Mouse (Mus musculus) thymus, adult 2 months (tissue): Measurements from ENCODE around the gene Mob2. TPM values are rescaled to one million over a fixed set of nuclear protein-coding genes. Genes with fewer than 3 reads are reported as not detected.

Experiments
- DNase-seq: peaks from one replicate; pipeline ENCODE4 v3.0.0; 2021
- H3K27ac ChIP-seq: fragments of 200-500 bp; 2 replicates; pipeline ENCODE4 v1.5.1; 2012; ENCODE audit warnings: low read length, control low read depth; ENCODE audit not compliant: control insufficient read depth, insufficient read depth
- H3K27me3 ChIP-seq: fragments of 200-500 bp; 2 replicates; pipeline ENCODE4 v1.6.1; 2012; ENCODE audit warnings: mild to moderate bottlenecking, low read length, moderate library complexity, mixed read lengths; ENCODE audit not compliant: control insufficient read depth, insufficient read depth
- H3K36me3 ChIP-seq: fragments of 200-500 bp; 2 replicates; pipeline ENCODE4 v1.6.1; 2012; ENCODE audit warnings: mild to moderate bottlenecking, low read length, moderate library complexity; ENCODE audit not compliant: control insufficient read depth, insufficient read depth
- H3K4me1 ChIP-seq: fragments of 200-500 bp; replicated peaks from 2 replicates; pipeline ENCODE4 v1.6.1; 2012; ENCODE audit warnings: low read length; ENCODE audit not compliant: control insufficient read depth, insufficient read depth
- H3K4me3 ChIP-seq: fragments of 200-500 bp; 2 replicates; pipeline ENCODE4 v1.5.1; 2012; ENCODE audit warnings: mild to moderate bottlenecking, low read length, control low read depth, moderate library complexity; ENCODE audit not compliant: control insufficient read depth, insufficient read depth
- CTCF ChIP-seq: fragments of 200-500 bp; IDR thresholded peaks from 2 replicates; pipeline ENCODE4 v1.5.1; 2012; ENCODE audit warnings: mild to moderate bottlenecking, control low read depth, low read length, moderate library complexity, borderline replicate concordance; ENCODE audit not compliant: control insufficient read depth, poor library complexity, insufficient read depth; ENCODE audit errors: extremely low read depth
- POLR2A ChIP-seq: fragments of 200-500 bp; IDR thresholded peaks from 2 replicates; pipeline ENCODE4 v1.6.1; 2012; ENCODE audit warnings: mild to moderate bottlenecking, low read length, control low read depth, moderate library complexity; ENCODE audit not compliant: control insufficient read depth, poor library complexity, insufficient read depth; ENCODE audit errors: extremely low read depth
- WGBS: fragments of 180-500 bp; shearing (Covaris S2); methylation state at CpG from one replicate; pipeline ENCODE4 v1.1.7; 2018; 5-methylcytosine and 5-hydroxymethylcytosine counted together
- polyA plus RNA-seq: library from polyadenylated mRNA; depleted of rRNA; stranded (reverse); fragments of >200 nt; gene quantifications from 2 replicates; pipeline ENCODE4 v1.2.3, GENCODE M21; 2012

Mob2 gene
- polyA plus RNA-seq, 1 experiment = 73.5 TPM

GRCm38 (mm10) chr7:142001597-142002340, 59.1 kb downstream of the Mob2 start:
- H3K36me3 ChIP-seq = no peaks in the 10 kb centered on the region
- WGBS = 93% methylated on average over 22 of the region's 22 CpGs
- no peak overlapping the region for H3K27ac ChIP-seq
- H3K4me3 ChIP-seq = no peak overlapping the region
- TF ChIP-seq CTCF (no peak), POLR2A (no peak)
- H3K27me3 ChIP-seq = no peaks in the 10 kb centered on the region
- DNase-seq = no peak
- H3K4me1 ChIP-seq = no peaks in the 10 kb centered on the region

GRCm38 (mm10) chr7:142000661-142001060, 60.2 kb downstream of the Mob2 start:
- no peak overlapping the region for H3K4me3 ChIP-seq
- no peaks in the 10 kb centered on the region for H3K4me1 ChIP-seq
- H3K36me3 ChIP-seq = no peaks in the 10 kb centered on the region
- no peak for DNase-seq
- 98% methylated on average over 3 of the region's 3 CpGs for WGBS
- H3K27ac ChIP-seq = no peak overlapping the region
- TF ChIP-seq CTCF (no peak), POLR2A (no peak)
- H3K27me3 ChIP-seq = no peaks in the 10 kb centered on the region

- DNase-seq = no peak
- Histone ChIP-seq H3K27ac (no peak overlapping the region), H3K4me1 (no peaks in the 10 kb centered on the region), H3K27me3 (no peaks in the 10 kb centered on the region), H3K36me3 (no peaks in the 10 kb centered on the region), H3K4me3 (no peak overlapping the region)
- WGBS = 88% methylated on average over 4 of the region's 4 CpGs
- no peak for TF ChIP-seq POLR2A
- no peak for TF ChIP-seq CTCF
Observed at GRCm38 (mm10) chr7:141994121-141994520, 66.7 kb downstream of the Mob2 start.

- Histone ChIP-seq H3K4me1 (no peaks in the 10 kb centered on the region), H3K4me3 (no peak overlapping the region), H3K36me3 (no peaks in the 10 kb centered on the region), H3K27ac (no peak overlapping the region), H3K27me3 (no peaks in the 10 kb centered on the region)
- TF ChIP-seq CTCF (no peak), POLR2A (no peak)
- WGBS = 63% methylated on average over 2 of the region's 2 CpGs
- no peak for DNase-seq
Observed at GRCm38 (mm10) chr7:141991183-141991582, 69.7 kb downstream of the Mob2 start.

GRCm38 (mm10) chr7:141988314-141988806, 72.5 kb downstream of the Mob2 start:
- DNase-seq = no peak
- 89% methylated on average over 7 of the region's 7 CpGs for WGBS
- no peaks in the 10 kb centered on the region for H3K27me3 ChIP-seq

GRCm38 (mm10) chr7:141981237-141981636, 79.6 kb downstream of the Mob2 start:
- Histone ChIP-seq H3K4me1 (no peaks in the 10 kb centered on the region), H3K27me3 (no peaks in the 10 kb centered on the region), H3K27ac (no peak overlapping the region), H3K36me3 (no peaks in the 10 kb centered on the region), H3K4me3 (no peak overlapping the region)
- 91% methylated on average over 7 of the region's 7 CpGs for WGBS
- DNase-seq = no peak
- TF ChIP-seq CTCF (no peak), POLR2A (no peak)

More at GRCm38 (mm10) chr7:141988314-141988806, 72.5 kb downstream of the Mob2 start:
- Histone ChIP-seq H3K4me1 (no peaks in the 10 kb centered on the region), H3K4me3 (no peak overlapping the region), H3K36me3 (no peaks in the 10 kb centered on the region), H3K27ac (no peak overlapping the region)
- TF ChIP-seq POLR2A = no peak
- TF ChIP-seq CTCF = no peak
